Mouse (Mus musculus): Measurements from ENCODE around the gene Fstl4. TPM values are rescaled to one million over a fixed set of nuclear protein-coding genes. Genes with fewer than 3 reads are reported as not detected.

Gene Fstl4
- polyA plus RNA-seq, 1 experiment from 2014 or later = 0.06 TPM

GRCm38 (mm10) chr11:53143522-53143921, 379.1 kb downstream of the Fstl4 start:
- DNase-seq = no peak
- no peak overlapping the region for H3K27ac ChIP-seq
- H3K9me3 ChIP-seq (replicated peaks) = no peaks in the 10 kb centered on the region
- H3K4me1 ChIP-seq (replicated peaks) = no peaks in the 10 kb centered on the region
- H3K9ac ChIP-seq = no peak overlapping the region
- no peak overlapping the region for H3K4me2 ChIP-seq
- no peaks in the 10 kb centered on the region for H3K36me3 ChIP-seq
- 52% methylated on average over 5 of the region's 5 CpGs for WGBS (ENCODE audit: insufficient replicate concordance)
- no peak for ATAC-seq (ENCODE audit: low read depth)
- H3K4me3 ChIP-seq (replicated peaks) = no peak overlapping the region
- H3K27me3 ChIP-seq = no peaks in the 10 kb centered on the region

DNA sequence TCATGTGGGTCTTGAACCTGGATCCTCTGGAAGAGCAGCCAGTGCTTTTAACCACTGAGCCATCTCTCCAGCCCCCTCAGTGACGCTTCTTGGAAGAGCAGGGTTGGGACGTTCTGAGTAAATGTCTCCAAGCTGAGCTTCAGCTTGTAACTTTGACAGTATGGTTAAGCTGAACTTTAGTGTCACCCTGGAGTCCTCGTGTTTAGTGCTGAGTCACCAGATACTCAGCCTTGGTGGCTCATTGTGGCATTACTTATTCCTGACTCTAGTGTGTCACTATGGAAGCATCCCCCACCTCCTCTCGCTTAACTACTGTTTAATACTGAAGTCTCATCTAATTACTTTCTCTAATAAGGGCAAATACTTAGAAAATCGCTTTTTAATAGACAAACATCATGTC, 380.1 kb downstream of the Fstl4 start:
- Histone ChIP-seq H3K4me2 (no peak overlapping the region), H3K36me3 (no peaks in the 10 kb centered on the region), H3K27me3 (no peaks in the 10 kb centered on the region), H3K4me1 (replicated peaks) (no peaks in the 10 kb centered on the region), H3K9ac (no peak overlapping the region), H3K4me3 (replicated peaks) (no peak overlapping the region), H3K9me3 (replicated peaks) (no peaks in the 10 kb centered on the region), H3K27ac (no peak overlapping the region)
- 31% methylated on average over 5 of the region's 5 CpGs for WGBS (ENCODE audit: insufficient replicate concordance)
- no peak for ATAC-seq (ENCODE audit: low read depth)
- DNase-seq = no peak

- no peaks in the 10 kb centered on the region for H3K36me3 ChIP-seq
- ATAC-seq (ENCODE audit: low read depth) = no peak
- no peak for DNase-seq
These were observed 381.9 kb downstream of the Fstl4 start for GRCm38 (mm10) chr11:53146290-53146689.

GRCm38 (mm10) chr11:53156463-53156862, 392.0 kb downstream of the Fstl4 start:
- H3K9ac ChIP-seq = no peak overlapping the region
- no peaks in the 10 kb centered on the region for H3K9me3 ChIP-seq (replicated peaks)
- peaks cover 3% of the 10 kb centered on the region; the same call in 1 of the 2 replicates for H3K4me1 ChIP-seq (replicated peaks)
- no peak for ATAC-seq (ENCODE audit: low read depth)
- H3K36me3 ChIP-seq = no peaks in the 10 kb centered on the region
- H3K27me3 ChIP-seq = no peaks in the 10 kb centered on the region
- no peak overlapping the region for H3K4me2 ChIP-seq
- no peak overlapping the region for H3K4me3 ChIP-seq (replicated peaks)
- DNase-seq = no peak
- 58% methylated on average over 7 of the region's 7 CpGs for WGBS (ENCODE audit: insufficient replicate concordance)
- H3K27ac ChIP-seq = no peak overlapping the region

More at GRCm38 (mm10) chr11:53146290-53146689, 381.9 kb downstream of the Fstl4 start:
- Histone ChIP-seq H3K9ac (no peak overlapping the region), H3K4me1 (replicated peaks) (no peaks in the 10 kb centered on the region), H3K4me2 (no peak overlapping the region), H3K27me3 (no peaks in the 10 kb centered on the region), H3K27ac (no peak overlapping the region), H3K9me3 (replicated peaks) (no peaks in the 10 kb centered on the region), H3K4me3 (replicated peaks) (no peak overlapping the region)
- WGBS (ENCODE audit: insufficient replicate concordance) = 30% methylated on average over 4 of the region's 4 CpGs

DNA sequence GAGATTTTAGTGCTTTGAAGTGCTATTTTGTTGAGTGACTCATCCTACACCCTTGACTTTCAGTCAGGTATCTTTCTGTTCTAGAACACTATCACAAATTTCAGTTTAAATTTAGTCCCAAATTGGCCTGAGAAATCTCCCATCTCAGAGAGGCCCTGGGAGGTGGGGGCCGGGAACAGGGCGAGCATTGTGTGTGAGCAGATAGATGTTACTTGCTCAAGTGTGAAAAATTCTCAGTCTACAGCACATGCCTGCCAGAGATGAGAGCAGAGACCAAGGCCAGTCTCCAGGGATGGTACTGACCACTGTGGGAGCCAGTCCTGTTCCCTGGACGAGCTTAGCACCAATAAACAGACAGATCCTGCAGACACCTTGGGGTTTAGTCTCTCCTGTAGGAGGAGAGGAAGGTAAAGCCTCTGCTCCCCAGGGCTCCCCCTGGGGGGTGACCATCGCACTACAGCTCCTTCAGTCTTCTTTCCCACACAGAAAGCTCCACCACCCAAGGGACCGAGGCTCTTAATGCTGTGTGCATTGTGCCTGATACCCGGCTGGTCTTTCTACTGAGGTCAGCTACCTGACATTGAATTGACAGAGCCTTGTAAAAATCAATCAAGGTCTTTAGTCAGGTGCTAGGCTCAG, 393.3 kb downstream of the Fstl4 start:
- no peak for ATAC-seq (ENCODE audit: low read depth)

DNA sequence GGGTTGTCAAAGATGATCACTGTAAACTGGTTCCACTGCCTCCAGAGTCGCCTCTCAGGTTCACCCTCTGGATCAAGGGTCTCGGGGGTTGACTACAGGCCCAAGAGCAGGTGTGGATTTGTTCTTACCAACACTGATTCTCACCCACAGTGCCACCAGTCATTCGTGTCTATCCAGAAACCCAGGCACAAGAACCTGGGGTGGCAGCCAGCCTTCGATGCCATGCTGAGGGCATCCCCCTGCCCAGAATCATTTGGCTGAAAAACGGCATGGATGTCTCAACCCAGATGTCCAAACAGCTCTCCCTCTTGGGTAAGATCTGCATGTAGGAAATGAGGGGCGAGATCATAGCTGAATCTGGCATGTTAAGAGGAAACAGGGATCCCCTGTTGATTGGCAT, 398.0 kb downstream of the Fstl4 start:
- WGBS (ENCODE audit: insufficient replicate concordance) = 58% methylated on average over 6 of the region's 6 CpGs
- no peaks in the 10 kb centered on the region for H3K9me3 ChIP-seq (replicated peaks)
- DNase-seq (no peak), ATAC-seq (ENCODE audit: low read depth) (no peak)
- H3K36me3 ChIP-seq = no peaks in the 10 kb centered on the region
- H3K27ac ChIP-seq = no peak overlapping the region
- no peaks in the 10 kb centered on the region for H3K4me1 ChIP-seq (replicated peaks)
- H3K27me3 ChIP-seq = no peaks in the 10 kb centered on the region
- H3K4me3 ChIP-seq (replicated peaks) = no peak overlapping the region
- no peak overlapping the region for H3K4me2 ChIP-seq
- H3K9ac ChIP-seq = no peak overlapping the region

More for the DNA sequence above, 393.3 kb downstream of the Fstl4 start:
- no peaks in the 10 kb centered on the region for H3K36me3 ChIP-seq
- DNase-seq = no peak
- no peaks in the 10 kb centered on the region for H3K9me3 ChIP-seq (replicated peaks)
- H3K27ac ChIP-seq = no peak overlapping the region
- H3K4me3 ChIP-seq (replicated peaks) = no peak overlapping the region
- no peak overlapping the region for H3K9ac ChIP-seq
- H3K4me2 ChIP-seq = no peak overlapping the region
- no peaks in the 10 kb centered on the region for H3K27me3 ChIP-seq
- WGBS (ENCODE audit: insufficient replicate concordance) = 49% methylated on average over 6 of the region's 6 CpGs
- peaks cover 3% of the 10 kb centered on the region; the same call in 1 of the 2 replicates for H3K4me1 ChIP-seq (replicated peaks)

GRCm38 (mm10) chr11:53166478-53166877, 402.0 kb downstream of the Fstl4 start:
- Histone ChIP-seq H3K4me3 (replicated peaks) (no peak overlapping the region), H3K27me3 (no peaks in the 10 kb centered on the region), H3K4me1 (replicated peaks) (no peaks in the 10 kb centered on the region), H3K4me2 (no peak overlapping the region), H3K36me3 (no peaks in the 10 kb centered on the region), H3K9ac (no peak overlapping the region), H3K27ac (no peak overlapping the region), H3K9me3 (replicated peaks) (no peaks in the 10 kb centered on the region)
- ATAC-seq (ENCODE audit: low read depth) = no peak
- WGBS (ENCODE audit: insufficient replicate concordance) = 52% methylated on average over 2 of the region's 2 CpGs
- no peak for DNase-seq

- Histone ChIP-seq H3K9me3 (replicated peaks) (no peaks in the 10 kb centered on the region), H3K27ac (no peak overlapping the region), H3K4me2 (no peak overlapping the region), H3K36me3 (no peaks in the 10 kb centered on the region), H3K9ac (no peak overlapping the region), H3K27me3 (no peaks in the 10 kb centered on the region), H3K4me1 (replicated peaks) (peaks cover 5% of the 10 kb centered on the region; the same call in 1 of the 2 replicates), H3K4me3 (replicated peaks) (no peak overlapping the region)
- 69% methylated on average over 13 of the region's 13 CpGs for WGBS (ENCODE audit: insufficient replicate concordance)
- no peak for DNase-seq
- ATAC-seq (ENCODE audit: low read depth) = no peak
These were observed 417.9 kb downstream of the Fstl4 start for GRCm38 (mm10) chr11:53182177-53182852.

DNA sequence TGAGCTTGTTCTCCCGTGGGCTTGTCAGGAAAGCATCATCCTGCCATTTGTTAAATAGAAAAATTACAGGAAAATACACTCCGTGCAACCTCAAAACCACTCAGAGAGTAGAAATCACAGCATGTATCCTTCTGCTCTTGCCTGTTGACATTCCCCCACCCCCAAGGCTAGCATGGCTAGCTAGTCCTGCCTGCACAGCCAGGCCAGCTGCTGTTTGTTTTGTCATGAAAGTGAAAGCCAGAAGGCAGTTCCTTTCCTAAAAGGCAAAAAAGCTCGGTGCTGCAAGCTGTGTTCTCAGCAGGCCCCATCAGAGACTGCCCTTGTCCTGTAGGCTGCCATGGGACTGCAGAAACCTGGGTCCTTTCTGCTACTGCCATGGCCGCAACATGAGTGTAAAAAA, 418.4 kb downstream of the Fstl4 start:
- no peaks in the 10 kb centered on the region for H3K9me3 ChIP-seq (replicated peaks)
- ATAC-seq (ENCODE audit: low read depth) (no peak), DNase-seq (no peak)
- H3K4me3 ChIP-seq (replicated peaks) = no peak overlapping the region
- H3K27ac ChIP-seq = peak overlapping the region; percentile 57
- peaks cover 5% of the 10 kb centered on the region; the same call in 1 of the 2 replicates for H3K4me1 ChIP-seq (replicated peaks)
- no peak overlapping the region for H3K4me2 ChIP-seq
- 40% methylated on average over 4 of the region's 4 CpGs for WGBS (ENCODE audit: insufficient replicate concordance)
- no peaks in the 10 kb centered on the region for H3K27me3 ChIP-seq
- H3K36me3 ChIP-seq = no peaks in the 10 kb centered on the region
- H3K9ac ChIP-seq = no peak overlapping the region

DNA sequence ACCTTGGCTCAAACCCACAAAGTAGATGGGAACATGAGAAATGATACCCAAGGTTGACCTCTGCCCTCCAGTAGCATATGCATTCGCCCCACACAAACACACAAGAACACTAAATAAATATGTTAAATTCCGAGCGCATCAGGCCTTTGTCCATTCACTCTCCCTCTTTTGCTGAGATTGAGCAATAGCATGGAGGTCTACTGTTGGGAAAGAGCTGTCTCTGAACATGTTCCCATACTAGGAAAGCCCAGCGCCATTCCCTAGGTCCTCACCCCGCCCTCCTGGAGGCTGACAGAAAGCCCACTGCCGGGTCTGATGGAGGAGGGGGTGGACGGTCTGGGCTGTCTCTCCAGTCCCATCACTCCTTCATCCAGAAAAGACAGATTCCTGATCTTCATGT, 419.6 kb downstream of the Fstl4 start:
- no peak for DNase-seq
- no peaks in the 10 kb centered on the region for H3K36me3 ChIP-seq

GRCm38 (mm10) chr11:53184698-53185097, 420.3 kb downstream of the Fstl4 start:
- no peak overlapping the region for H3K27ac ChIP-seq
- H3K9ac ChIP-seq = no peak overlapping the region
- no peak overlapping the region for H3K4me3 ChIP-seq (replicated peaks)
- H3K4me1 ChIP-seq (replicated peaks) = peaks cover 5% of the 10 kb centered on the region; the same call in 1 of the 2 replicates
- no peaks in the 10 kb centered on the region for H3K27me3 ChIP-seq
- ATAC-seq (ENCODE audit: low read depth) (no peak), DNase-seq (no peak)
- H3K9me3 ChIP-seq (replicated peaks) = no peaks in the 10 kb centered on the region
- 21% methylated on average over 5 of the region's 5 CpGs for WGBS (ENCODE audit: insufficient replicate concordance)
- no peak overlapping the region for H3K4me2 ChIP-seq
- H3K36me3 ChIP-seq = no peaks in the 10 kb centered on the region

More for the DNA sequence above, 419.6 kb downstream of the Fstl4 start:
- Histone ChIP-seq H3K4me3 (replicated peaks) (no peak overlapping the region), H3K4me2 (no peak overlapping the region), H3K4me1 (replicated peaks) (peaks cover 5% of the 10 kb centered on the region; the same call in 1 of the 2 replicates), H3K27me3 (no peaks in the 10 kb centered on the region), H3K27ac (no peak overlapping the region), H3K9ac (no peak overlapping the region), H3K9me3 (replicated peaks) (no peaks in the 10 kb centered on the region)
- 71% methylated on average over 7 of the region's 7 CpGs for WGBS (ENCODE audit: insufficient replicate concordance)
- no peak for ATAC-seq (ENCODE audit: low read depth)
